Mouse (Mus musculus): ENCODE data around the gene Mthfd2.

Mthfd2 gene

DNA sequence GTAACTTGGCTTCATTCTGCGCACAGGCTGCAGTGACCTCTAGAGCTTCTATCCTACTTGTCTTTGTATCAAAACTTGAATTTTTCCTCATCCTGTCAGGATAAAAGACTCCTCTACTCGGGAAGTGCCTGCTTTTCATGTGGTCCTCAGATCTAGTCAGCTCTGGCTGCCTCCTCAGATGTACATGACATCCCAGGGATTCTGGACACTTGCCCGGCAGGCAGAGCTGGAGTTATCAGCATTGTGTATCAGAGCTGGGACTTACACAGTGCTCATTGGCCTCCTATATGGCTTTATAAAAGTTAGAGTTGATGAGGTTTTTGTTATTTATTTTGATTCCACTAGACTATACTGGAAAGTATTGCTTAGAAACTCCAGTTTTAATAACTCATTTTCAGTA lies 15.7 kb upstream of the Mthfd2 start:
- no peak for DNase-seq (ENCODE audit: low read depth, low spot score)

DNA sequence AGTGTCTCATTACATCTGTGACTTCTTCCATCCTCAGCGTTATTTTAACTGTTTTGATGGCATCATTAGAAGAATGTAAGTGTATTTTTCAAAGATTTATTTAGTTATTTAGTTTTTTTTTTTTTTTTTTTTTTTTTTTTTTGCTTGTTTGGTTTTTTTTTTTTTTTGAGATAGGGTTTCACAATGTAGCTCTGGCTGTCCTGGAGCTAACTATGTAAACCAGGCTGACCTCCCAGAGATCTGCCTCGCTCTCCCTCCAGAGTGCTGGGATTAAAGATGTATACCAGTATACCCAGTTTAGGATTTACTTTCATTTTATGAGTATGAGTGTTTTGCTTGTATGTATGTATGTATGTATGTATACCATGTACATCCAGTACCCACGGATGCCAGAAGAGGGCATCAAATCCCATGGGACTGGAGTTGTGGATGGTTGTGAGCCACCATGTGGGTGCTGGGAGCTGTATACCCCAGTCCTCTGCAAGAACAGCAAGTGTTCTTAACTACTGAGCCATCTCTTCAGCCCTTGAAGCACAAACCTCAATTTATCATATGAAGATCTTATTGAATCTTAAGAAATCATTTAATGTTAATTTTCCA lies 2.0 kb upstream of the Mthfd2 start:
- DNase-seq (ENCODE audit: low read depth, low spot score) = no peak

DNA sequence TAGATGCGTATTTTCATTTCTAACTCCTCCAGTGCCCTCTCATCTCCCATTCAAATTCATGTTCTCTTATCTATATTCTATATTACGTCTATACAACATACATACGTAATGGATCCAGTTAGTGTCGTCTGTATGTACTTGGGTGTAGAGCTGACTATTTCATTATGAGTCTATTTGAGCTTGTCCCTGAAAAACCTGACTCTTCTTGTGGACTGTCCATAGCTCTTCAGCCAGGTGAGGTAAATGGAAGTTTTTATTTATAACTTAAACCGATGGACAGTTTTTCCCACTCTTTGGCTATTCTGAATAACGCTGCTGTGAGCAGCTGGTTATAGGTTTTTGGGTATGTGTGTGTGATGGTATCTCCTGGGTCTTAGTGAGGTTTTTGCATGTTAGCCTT lies 1.1 kb upstream of the Mthfd2 start:
- no peak for DNase-seq (ENCODE audit: low read depth, low spot score)

DNA sequence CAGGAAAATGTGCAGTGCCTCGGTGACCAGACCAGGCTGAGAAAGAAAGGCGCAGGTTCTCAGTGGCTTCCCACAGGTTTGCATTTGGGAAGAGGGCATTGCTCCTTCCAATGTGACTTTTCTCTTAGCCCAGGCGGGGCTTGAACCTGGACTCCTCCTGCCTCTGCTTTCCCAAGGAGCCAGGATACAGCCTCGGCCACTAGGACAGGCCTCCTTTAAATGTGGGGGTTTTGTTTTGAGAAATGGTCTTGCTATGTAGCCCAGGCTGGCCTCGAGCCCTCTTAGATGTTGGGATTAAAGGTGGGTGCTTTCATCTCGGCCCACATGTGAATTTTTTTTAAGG lies 657 bp upstream of the Mthfd2 start:
- DNase-seq (ENCODE audit: low read depth, low spot score) = no peak

DNA sequence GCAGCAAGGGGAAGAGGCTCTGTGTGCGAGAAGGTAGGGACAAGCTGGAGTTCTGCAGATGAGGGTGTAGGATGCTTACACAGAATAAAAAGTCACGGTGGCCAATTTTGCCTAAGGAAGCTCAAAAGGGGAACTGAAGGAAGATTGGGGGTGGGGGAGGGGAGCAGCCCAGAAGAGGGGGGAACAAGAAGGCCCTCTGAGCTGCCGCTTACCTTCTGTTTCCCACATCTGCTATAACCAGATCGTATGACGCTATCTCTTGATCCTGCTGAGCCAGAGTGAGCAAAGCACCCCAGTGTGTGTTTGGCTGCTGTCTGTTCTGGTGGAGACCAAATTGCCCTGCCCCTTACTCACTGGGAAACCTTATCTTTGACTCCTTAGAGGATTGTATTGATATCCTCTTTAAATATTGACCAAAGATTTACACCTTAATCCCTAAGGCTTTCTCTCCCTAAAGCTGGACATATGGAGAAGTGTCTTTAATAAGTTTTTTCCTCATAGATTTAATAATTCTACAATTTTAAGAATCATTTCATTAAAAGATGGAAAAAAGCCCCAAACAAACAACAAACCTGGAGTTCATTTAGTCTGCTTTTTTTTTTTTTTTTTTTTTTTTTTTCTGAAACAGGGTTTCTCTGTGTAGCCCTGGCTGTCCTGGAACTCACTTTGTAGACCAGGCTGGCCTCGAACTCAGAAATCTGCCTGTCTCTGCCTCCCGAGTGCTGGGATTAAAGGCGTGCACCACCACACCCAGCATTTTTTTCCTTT lies 1.9 kb downstream of the Mthfd2 start:
- no peak for DNase-seq (ENCODE audit: low read depth, low spot score)

DNA sequence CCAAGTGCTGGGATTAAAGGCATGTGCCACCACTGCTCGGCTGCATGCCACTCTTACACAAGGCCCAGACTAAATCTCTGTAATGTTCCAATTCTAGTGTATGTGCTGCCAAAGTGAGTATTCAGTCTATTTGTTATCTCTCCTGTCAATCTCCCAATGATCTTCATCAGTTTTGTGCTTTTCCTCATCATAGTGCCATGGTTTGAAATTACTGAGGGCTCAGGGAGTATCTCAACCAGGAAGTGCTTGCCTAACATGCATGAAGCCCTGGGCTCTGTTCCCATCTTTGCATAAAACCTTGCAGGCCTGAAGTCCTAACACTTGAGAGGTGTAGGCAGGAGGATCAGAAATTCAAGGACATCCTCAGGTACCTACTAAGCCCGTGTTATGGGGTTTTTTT lies 2.9 kb downstream of the Mthfd2 start:
- DNase-seq (ENCODE audit: low read depth, low spot score) = no peak

DNA sequence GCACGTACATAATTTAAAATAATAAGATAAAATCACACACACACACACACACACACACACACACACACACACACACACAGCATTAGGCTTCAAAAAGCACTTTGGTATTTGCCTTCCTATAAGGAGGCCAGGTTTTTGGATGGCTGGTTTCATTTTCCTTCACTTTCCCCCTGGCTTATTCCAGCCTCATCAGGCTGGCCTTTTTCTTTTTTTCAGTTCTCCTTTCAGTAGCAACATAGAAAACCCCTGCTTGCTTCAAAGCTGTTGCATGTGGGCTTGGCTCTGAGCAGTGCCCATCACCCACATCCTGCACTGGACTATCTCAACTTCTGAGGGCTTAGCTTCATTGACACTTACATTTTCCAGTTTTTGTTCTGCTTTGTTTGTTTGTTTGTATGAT lies 3.8 kb downstream of the Mthfd2 start:
- no peak for DNase-seq (ENCODE audit: low read depth, low spot score)

DNA sequence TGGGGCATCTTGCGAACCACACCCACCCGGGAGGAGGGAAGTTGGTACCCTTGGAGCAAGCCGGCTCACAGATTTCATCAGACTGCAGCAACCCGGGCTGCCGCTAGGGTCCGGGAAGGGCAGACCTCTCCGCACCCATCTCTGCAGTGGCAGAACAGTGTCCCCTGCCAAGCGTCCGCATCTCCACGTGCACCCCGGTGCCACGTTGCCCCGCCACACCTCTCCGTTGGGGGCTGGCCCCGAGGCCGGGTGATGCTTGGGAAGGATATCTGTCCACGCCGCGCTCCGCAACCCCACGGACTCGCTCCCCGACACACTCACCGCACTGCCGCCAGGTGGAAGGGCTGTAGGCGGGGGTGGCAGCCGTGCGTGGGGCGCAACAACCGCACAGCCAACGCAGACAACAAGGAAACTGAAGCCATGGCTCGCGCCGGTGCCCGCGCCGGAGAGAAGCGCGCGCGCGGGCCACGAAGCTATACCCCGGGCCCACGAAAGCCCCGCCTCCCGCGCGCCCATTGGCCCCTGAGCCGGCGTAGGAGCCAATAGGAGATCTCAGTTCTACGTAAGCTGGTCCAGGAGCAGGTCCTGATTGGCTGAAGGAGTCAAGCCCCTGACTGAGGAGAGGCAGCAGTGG lies 8.5 kb downstream of the Mthfd2 start:
- DNase-seq (ENCODE audit: low read depth, low spot score) = peak; percentile 87

DNA sequence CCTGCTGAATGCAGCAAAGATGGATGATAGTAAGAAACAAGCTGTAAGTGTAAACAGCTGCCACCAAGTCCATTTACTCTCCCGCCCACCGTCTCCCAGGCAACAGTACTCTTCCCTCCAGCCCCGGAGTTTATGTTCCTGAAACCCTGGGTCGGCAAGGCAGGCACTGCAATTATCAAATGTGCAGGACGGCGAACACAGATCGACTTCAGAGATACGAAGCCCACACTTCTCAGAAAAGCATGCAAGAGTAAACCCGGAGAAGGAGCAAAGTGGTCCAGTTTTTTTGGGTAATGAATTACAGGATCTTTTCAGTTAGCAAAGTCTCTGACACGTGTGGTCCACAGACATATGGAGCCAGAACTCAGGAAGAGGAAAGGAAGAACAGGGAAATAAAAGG lies 9.7 kb downstream of the Mthfd2 start:
- no peak for DNase-seq (ENCODE audit: low read depth, low spot score)

DNA sequence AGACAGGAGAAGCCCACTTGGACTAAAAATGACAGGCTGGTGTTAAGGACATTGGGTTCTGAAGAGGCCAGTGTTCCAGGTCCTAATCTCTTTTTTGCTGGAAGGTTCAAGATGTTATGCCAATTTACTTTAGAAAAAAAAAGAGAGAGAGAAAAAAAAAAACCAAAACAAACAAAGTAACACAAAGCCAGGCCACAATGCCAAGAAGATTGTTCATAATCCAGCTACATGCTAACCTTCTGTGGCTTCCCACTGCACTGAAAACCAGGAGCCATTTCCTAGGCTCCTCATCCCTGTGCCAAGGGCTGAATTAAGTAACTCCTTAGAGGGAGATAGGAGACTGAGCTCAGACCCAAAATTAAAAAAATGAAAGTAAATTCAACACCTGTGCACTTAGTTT lies 10.4 kb downstream of the Mthfd2 start:
- no peak for DNase-seq (ENCODE audit: low read depth, low spot score)

DNA sequence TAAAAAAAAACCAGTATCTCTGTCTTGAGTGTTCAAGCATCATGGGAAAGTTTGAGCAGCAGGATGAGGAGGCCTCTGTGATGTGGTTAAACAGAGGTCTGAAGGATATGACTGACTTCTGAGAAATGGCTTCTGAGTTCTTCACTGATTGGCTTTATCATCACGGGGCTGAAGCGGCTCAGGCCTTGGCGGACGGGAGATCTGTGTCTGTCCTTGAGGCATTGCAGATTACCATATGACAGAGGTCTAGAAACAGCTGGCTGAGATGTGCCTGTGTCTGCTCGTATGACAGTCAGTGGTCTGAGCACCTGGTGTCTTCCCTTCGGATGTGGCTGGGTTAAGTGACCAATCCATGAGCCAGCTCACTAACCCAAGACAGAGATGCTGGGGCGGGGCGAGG lies 13.2 kb downstream of the Mthfd2 start:
- DNase-seq (ENCODE audit: low read depth, low spot score) = no peak

DNA sequence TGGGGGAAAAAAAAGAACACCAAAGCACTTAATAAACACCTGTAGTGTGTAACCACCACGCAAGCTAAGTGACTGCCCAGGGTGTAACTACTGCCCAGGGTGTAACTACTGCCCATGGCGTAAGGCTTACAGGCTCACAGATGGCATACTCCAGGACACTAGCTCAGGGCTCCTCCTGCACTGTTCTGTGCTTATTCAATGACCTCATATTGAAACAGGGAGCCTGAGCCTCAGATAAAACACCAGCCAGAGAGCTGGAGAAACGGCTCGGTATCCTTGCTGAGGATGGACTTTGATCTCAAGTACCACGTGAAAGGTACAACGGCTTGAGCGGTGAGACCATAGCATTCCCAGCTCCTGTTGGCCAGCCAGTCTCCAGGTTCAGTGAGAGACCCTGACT lies 13.7 kb downstream of the Mthfd2 start:
- no peak for DNase-seq (ENCODE audit: low read depth, low spot score)

DNA sequence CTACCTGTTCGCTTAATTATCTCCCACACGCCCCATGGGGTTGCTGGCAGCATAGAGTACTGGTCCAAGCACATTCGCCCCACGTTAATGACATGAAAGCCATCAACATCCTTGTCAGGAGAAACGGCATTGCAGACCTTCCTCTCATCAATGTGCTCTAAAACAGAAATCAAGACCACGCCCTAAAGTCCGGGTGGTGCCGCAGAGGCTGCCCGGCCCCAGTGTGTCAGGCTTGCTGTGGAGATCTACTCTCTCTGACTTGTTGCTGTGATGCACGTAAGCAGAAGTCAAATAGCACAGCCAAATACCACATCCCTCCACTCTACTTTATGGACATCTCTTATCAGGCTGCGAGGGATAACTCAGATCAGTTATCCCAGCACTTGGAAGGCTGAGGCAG lies 14.5 kb downstream of the Mthfd2 start:
- DNase-seq (ENCODE audit: low read depth, low spot score) = no peak

DNA sequence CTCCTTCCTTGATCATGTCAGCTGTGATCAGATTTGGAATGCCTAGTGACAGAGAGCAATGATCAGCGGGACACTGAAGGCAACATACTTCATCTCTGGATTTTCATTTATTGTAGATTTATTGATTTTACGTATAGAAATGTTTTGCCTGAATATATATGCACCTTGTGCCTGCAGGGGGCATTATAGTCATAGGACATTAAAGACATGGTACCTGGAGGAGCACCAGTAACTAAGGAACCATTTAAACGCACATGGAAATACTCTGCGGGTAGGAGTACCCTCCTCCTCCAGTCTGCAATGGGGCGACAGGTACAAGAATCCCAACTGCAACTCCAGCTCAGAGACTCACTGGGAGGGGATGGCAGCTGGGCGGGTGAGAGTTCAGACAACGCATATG lies 16.7 kb downstream of the Mthfd2 start:
- DNase-seq (ENCODE audit: low read depth, low spot score) = no peak

DNA sequence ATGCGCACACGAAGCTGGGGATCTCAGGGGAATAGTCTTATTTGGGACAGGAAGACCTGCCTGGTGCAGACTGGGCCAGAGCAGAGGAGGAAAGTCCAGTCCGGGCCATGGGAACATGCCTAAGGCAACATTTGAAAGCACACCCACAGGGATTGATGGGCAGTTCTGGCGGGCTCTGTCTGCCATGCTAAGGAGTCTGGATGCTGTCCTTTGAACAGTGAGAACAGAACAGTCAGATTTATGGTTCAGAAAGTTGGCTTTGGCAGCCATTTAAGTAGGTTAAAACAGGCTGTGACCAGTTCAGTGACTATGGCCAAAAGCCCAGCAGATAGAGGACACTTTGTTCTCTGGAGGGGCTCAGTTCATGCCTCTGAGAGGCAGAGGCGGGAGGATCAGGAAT lies 23.4 kb downstream of the Mthfd2 start:
- no peak for DNase-seq (ENCODE audit: low read depth, low spot score)

DNA sequence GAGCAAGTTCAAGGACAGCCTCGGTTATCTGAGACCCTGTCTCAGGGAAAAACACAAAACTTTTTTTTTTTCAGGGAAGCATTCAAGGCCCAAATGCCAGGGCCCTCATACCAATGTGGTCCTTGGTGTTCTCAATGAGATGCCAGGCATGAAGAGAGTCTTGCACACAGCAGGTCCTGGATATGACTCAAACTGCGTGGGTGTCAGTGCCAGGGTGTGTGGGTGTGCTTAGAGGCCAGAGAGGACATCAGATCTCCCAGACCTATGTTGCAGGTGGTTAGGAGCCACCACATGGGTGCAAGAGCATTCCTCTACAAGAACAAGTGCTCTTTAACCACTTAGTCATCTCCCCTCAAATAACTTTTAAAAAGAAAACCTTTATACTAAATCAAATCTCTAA lies 24.4 kb downstream of the Mthfd2 start:
- no peak for DNase-seq (ENCODE audit: low read depth, low spot score)

DNA sequence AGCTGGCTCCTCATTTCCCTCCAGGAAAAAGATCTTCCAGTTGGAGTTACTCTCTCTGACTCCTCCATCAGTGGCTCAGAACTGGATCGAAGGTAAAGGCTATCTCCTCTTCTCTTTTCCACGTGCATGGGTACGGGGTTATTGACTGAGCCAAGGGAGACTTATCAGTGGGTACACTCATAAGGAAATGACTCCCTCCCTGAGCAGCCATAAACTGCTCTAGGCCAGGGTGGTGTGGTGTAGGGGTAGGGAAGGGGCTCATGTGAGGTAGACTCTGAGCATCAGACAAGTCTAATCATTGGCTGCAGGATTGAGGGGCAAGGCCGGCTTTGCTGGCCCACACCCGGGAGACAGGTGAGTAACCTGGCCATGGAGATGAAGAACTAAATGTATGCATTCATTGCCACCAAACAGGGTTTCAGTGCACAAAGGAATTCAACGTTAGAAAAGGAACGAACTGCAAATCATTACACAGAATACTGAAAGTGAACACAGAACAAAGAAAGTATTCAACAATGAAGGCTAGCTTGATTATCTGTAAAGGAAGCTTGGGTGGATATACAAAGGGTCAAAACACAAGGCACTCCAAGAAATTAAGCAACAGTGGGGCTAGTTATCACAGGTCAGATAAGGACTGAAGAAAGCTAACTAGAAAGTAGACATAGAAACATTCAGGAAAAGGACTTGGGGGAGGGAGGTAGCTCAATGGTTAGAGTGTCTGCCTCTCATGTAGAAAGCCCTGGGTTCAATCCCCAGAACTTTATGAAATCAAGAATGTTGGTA lies 25.1 kb downstream of the Mthfd2 start:
- no peak for DNase-seq (ENCODE audit: low read depth, low spot score)

DNA sequence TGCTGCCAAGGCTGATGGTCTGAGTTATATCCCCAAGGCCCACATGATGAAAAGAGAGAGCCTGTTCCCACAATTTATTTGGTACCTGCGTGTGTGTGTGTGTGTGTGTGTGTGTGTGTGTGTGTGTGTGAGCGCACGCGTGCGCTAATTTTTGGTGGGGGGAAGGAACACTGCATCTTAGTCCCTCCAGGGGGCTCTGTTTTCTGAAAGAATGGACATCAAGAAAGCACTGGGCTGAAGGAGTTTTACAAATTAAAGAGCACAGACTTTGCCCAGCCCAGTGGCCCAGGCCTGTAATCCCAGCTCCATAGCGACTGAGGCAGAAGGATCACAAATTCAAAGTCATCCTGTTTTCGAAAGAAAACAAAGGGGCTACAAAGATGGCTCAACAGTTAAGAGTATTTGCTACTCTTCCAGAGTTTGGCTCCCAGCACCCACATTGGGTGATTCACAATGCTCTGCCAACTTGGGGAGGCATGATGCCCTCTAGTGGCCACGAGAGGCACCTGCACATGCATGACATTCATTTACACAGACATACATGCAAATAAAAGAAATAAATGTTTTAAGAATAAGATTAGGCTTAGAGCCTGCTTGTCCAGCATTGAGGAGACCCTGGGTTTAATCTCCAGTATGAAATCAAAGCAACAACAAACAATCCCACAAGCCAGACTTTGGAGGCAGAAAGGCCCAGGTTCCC lies 45.3 kb downstream of the Mthfd2 start:
- no peak for DNase-seq (ENCODE audit: low read depth, low spot score)

DNA sequence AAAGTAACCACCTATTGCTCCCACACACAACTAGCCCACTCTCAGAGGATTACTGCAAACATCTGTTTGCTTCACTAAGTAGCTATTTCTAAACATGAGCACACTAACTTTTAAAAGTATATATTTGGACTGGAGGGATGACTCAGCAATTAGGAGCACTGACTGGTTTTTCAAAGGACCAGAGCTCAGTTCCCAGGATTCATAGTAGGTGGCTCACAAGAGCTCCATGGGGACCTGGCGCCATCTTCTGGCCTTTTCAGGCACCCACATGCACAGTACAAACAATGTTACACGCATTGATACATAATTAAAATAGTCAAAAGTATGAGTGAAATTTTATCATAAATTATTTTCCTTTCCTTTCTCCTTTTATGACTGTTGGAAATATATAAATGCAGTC lies 46.8 kb downstream of the Mthfd2 start:
- no peak for DNase-seq (ENCODE audit: low read depth, low spot score)

DNA sequence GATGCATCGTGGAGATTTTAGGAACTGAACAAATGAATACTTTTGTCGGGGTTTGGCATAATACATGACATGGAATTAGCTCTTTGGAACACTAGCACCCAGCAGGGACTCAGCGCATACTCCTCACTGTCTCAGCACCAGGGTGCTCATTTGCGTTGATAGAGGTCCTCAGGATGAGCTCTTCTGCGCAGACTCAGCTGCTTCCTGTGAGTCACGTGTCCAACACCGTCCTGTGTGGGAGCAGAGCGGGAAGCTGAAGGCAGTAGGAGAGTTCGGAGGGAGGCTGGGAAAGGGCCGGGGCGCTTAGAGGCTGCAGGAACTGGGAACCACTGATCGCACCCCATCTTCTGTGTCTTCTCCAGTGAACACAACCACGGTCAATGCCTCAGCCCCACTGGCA lies 48.6 kb downstream of the Mthfd2 start:
- no peak for DNase-seq (ENCODE audit: low read depth, low spot score)

DNA sequence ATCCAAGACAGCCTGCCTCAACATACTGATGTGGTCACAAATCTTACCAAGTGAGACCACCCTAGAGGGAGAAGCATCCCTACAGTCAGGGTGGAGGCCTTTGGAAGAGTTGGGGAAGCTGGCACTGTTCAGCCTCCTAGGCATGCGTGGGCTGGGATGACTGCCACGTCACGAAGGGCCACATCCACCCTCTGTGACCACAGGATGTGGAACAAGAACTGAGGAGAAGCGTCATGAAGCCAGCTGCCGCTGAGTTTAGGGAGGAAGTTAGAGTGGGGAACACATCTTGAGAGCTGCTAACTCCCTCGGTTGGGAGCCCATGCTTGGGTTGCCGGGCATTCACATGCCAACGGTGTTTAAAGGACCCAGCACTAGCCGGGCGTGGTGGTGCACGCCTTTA lies 52.0 kb downstream of the Mthfd2 start:
- DNase-seq (ENCODE audit: low read depth, low spot score) = peak; percentile 18

Data from skeletal muscle tissue, adult 2 months (tissue).